Mouse (Mus musculus) midbrain, embryonic 16.5 days (tissue): Measurements from ENCODE around the gene Ankrd13a. TPM values are rescaled to one million over a fixed set of nuclear protein-coding genes. Genes with fewer than 3 reads are reported as not detected.

Source experiments
- ATAC-seq: fragments of 200-750 bp; cut with Nextera tagmentation; 2 replicates; pipeline ENCODE4 v1.8.0; 2017; ENCODE audit warnings: moderate TSS enrichment
- H3K27ac ChIP-seq: fragments of 300-500 bp; sonication (generic); 2 replicates; pipeline ENCODE4 v1.5.1; 2014; ENCODE audit warnings: mild to moderate bottlenecking, low read length, mixed read lengths
- H3K27me3 ChIP-seq: fragments of 300-500 bp; sonication (generic); 2 replicates; pipeline ENCODE4 v1.6.1; 2014; ENCODE audit warnings: low read depth, low read length, mixed read lengths; ENCODE audit not compliant: control insufficient read depth, insufficient read depth
- H3K36me3 ChIP-seq: fragments of 300-500 bp; sonication (generic); 2 replicates; pipeline ENCODE4 v1.6.1; 2014; ENCODE audit warnings: mild to moderate bottlenecking, low read length, moderate library complexity, mixed read lengths; ENCODE audit not compliant: control insufficient read depth, insufficient read depth
- H3K4me1 ChIP-seq: fragments of 300-500 bp; sonication (generic); 2 replicates; pipeline ENCODE4 v1.6.1; 2014; ENCODE audit warnings: mild to moderate bottlenecking, low read length, mixed read lengths; ENCODE audit not compliant: control insufficient read depth, insufficient read depth
- H3K4me2 ChIP-seq: fragments of 300-500 bp; sonication (generic); 2 replicates; pipeline ENCODE4 v1.6.1; 2014; ENCODE audit warnings: mild to moderate bottlenecking, low read length, mixed read lengths
- H3K4me3 ChIP-seq: fragments of 300-500 bp; sonication (generic); 2 replicates; pipeline ENCODE4 v1.5.1; 2014; ENCODE audit warnings: low read depth, mild to moderate bottlenecking, low read length, moderate library complexity, mixed read lengths
- H3K9ac ChIP-seq: fragments of 300-500 bp; sonication (generic); 2 replicates; pipeline ENCODE4 v1.6.1; 2014; ENCODE audit warnings: low read depth, low read length, mixed read lengths
- H3K9me3 ChIP-seq: fragments of 300-500 bp; sonication (generic); replicated peaks from 2 replicates; pipeline ENCODE4 v1.6.1; 2014; ENCODE audit warnings: mild to moderate bottlenecking, low read length, mixed read lengths; ENCODE audit not compliant: control insufficient read depth, poor library complexity, severe bottlenecking
- WGBS: fragments of 180-500 bp; shearing (Covaris S2); extraction: QIAGEN DNeasy Blood & Tissue Kit; methylation state at CpG from one replicate; pipeline ENCODE4 v1.1.7; 2014; 5-methylcytosine and 5-hydroxymethylcytosine counted together
- polyA plus RNA-seq: library from polyadenylated mRNA; unstranded; fragments of >200 nt; fragmentation: Nextera tagmentation; extraction: Ambion mirVana; gene quantifications from 2 replicates; pipeline ENCODE4 v1.2.1, GENCODE M21; 2015

The Ankrd13a gene
- polyA plus RNA-seq, 1 experiment from 2014 or later, result 24.3 TPM

DNA sequence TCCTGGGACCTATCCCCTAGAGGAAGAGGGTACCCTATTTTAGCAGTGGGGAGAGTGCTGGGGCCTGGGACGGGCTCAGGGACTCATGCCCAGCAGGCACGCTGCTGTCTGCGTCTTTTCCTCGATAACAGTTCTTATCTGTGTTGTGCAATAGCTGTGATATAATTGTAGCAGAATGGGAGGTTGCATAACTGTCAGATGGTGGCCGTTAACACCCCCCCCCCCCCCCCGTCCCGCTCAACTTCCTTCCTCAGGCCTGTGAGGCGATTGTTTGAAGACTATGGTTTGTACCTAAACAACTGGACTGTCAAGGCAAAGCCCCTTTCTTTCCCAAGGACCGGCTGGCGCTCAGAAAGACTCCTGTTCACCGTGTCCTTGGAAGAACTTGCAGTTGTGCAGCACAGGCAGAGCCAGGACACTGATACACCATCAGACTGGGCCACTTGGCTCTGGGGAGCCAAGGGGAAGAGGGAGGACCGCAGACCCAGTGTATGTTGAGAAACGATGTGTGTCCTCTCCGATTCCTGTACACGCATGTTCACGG is 10.2 kb downstream of the Ankrd13a start:
- H3K27ac ChIP-seq, result no peak overlapping the region
- no peak overlapping the region for H3K9ac ChIP-seq
- H3K4me3 ChIP-seq, result no peak overlapping the region
- H3K9me3 ChIP-seq, result no peaks in the 10 kb centered on the region
- H3K4me2 ChIP-seq, result no peak overlapping the region
- WGBS, result 79% methylated on average over 16 of the region's 16 CpGs
- peaks cover 21% of the 10 kb centered on the region for H3K36me3 ChIP-seq
- H3K4me1 ChIP-seq, result peaks cover 2% of the 10 kb centered on the region; the same call in 1 of the 2 replicates
- no peaks in the 10 kb centered on the region for H3K27me3 ChIP-seq
- ATAC-seq, result no peak

DNA sequence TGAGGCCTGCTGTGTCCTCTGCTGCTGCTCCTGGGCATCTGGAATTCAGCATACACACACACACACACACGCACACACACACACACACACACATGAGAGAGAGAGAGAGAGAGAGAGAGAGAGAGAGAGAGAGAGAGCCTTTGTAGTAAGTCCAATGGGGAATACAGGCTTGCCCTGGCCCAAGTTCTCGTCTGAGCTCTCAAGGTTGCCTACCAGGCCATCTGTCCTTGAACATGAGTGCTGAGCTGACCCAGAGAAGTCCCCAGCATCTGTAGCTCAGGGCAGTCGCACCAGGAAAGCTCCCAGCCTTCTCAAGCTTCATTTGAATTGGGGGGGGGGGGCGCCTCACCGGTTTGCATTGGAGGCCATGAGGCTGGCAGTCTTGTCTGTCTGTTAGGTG is 10.7 kb downstream of the Ankrd13a start:
- Histone ChIP-seq H3K9ac (no peak overlapping the region), H3K4me1 (peaks cover 2% of the 10 kb centered on the region; the same call in 1 of the 2 replicates), H3K27ac (no peak overlapping the region), H3K9me3 (no peaks in the 10 kb centered on the region), H3K36me3 (peaks cover 21% of the 10 kb centered on the region), H3K4me3 (no peak overlapping the region), H3K27me3 (no peaks in the 10 kb centered on the region), H3K4me2 (no peak overlapping the region)
- no peak for ATAC-seq
- WGBS, result 67% methylated on average over 5 of the region's 5 CpGs

DNA sequence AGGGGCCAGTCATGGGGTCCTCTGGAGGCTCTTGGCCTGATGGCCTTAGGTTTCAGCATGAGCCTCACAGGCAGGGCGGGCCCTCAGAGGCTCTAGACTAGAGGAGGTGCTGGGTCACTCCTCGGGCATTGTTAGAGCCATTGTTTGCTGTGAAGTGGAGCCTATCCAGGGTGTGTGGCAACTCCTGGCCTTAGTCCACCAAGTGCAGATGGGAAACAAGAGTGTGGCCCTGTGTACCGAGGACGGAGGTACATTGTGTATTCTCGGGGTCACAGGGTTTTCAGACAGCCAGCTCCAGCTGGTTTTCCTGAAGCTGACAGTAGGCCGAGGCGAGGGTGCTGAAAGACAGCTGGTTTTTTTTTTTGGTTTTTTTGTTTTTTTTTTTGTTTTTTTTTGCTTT is 18.8 kb downstream of the Ankrd13a start:
- Histone ChIP-seq H3K9ac (no peak overlapping the region), H3K4me1 (peaks cover 12% of the 10 kb centered on the region; the same call in 1 of the 2 replicates), H3K27me3 (no peaks in the 10 kb centered on the region), H3K4me3 (no peak overlapping the region), H3K9me3 (no peaks in the 10 kb centered on the region), H3K4me2 (no peak overlapping the region), H3K36me3 (peaks cover 27% of the 10 kb centered on the region), H3K27ac (no peak overlapping the region)
- 63% methylated on average over 7 of the region's 7 CpGs for WGBS
- no peak for ATAC-seq

DNA sequence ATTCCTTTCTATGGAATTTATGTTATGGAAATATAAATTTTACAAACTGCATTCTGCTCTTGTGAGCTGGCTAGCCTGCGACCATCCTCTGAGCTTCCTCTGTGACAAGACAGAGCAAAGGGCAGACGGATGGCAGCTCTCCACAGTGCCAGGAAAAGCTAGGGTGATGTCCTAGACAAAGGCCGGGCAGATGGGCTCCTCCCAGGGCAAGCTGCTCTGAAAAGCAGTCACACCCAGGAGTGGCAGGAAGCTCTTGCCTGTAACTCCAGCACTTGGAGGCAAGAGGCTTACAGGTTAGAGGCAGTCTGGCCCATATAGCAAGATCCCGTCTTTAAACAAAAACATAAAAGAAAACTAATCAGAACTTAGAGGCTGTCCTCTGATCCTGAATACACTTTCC is 20.1 kb downstream of the Ankrd13a start:
- ATAC-seq, result no peak
- Histone ChIP-seq H3K9ac (no peak overlapping the region), H3K4me1 (peaks cover 12% of the 10 kb centered on the region; the same call in 1 of the 2 replicates), H3K27ac (no peak overlapping the region), H3K4me2 (no peak overlapping the region), H3K9me3 (no peaks in the 10 kb centered on the region), H3K4me3 (no peak overlapping the region), H3K27me3 (no peaks in the 10 kb centered on the region), H3K36me3 (peaks cover 28% of the 10 kb centered on the region)
- 70% methylated on average over 4 of the region's 4 CpGs for WGBS

- Histone ChIP-seq H3K9ac (peak overlapping the region; percentile 5; the same call in 1 of the 2 replicates), H3K4me3 (no peak overlapping the region), H3K27me3 (no peaks in the 10 kb centered on the region), H3K27ac (no peak overlapping the region), H3K4me1 (peaks cover 12% of the 10 kb centered on the region; the same call in 1 of the 2 replicates), H3K9me3 (no peaks in the 10 kb centered on the region), H3K4me2 (no peak overlapping the region), H3K36me3 (peaks cover 28% of the 10 kb centered on the region)
- ATAC-seq, result no peak
- WGBS, result 40% methylated on average over 9 of the region's 9 CpGs
These were observed 20.8 kb downstream of the Ankrd13a start for GRCm38 (mm10) chr5:114795231-114795630.

DNA sequence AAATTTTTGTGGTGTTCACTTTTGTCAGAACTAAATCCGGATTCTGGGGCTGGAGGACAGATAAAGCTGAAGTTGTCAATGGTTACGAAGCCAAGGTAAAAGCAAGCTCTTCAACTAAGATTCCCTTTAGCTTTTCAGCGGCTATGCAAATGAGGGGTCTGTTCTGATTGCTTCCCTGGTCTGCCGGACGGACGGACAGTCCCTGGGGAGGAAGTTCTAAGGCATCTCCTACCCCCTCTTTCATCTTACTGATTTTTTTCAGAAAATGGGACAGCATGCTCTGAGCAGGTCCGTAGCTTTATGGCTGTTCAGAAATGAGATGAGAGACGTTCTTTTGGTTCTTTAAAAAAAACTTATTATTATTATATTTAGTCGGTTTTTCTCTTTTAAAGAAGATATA is 21.2 kb downstream of the Ankrd13a start:
- H3K36me3 ChIP-seq, result peaks cover 30% of the 10 kb centered on the region
- peaks cover 12% of the 10 kb centered on the region; the same call in 1 of the 2 replicates for H3K4me1 ChIP-seq
- H3K4me3 ChIP-seq, result no peak overlapping the region
- H3K27me3 ChIP-seq, result no peaks in the 10 kb centered on the region
- H3K9me3 ChIP-seq, result no peaks in the 10 kb centered on the region
- ATAC-seq, result no peak
- WGBS, result 46% methylated on average over 9 of the region's 9 CpGs
- H3K4me2 ChIP-seq, result no peak overlapping the region
- no peak overlapping the region for H3K27ac ChIP-seq
- H3K9ac ChIP-seq, result no peak overlapping the region

DNA sequence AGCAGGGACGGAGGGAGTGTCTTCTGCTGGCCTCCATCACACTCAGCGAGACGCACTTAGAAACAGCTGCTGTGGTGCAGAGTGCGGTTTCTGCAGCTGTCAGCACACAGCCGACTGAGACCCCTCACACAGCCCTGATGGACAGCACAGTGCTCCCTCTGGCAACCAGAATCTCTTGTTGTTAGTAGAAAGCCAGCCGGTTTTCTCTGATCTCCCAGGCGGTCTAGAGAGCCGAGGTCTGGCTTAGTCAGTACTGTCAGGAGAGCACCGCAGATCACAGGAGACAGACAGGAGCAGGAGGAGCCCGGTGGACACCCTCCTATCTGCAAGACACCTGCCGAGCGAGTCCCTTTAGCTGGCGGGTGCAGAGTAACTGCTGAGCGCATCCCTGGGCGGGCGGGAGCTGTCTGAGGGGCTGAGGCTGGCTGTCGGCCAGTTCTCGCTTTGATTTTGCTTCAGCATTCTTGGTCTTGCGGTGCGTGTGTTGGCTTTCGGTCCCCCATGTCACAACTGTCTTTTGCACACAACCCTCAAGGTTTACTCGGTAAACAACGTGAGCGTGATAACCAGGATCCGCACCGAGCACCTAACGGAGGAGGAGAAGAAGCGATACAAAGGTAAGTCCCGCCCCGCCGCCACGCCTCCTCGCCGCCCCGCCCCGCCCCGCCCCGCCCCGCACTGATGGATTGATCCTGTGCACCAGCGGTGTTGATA is 22.0 kb downstream of the Ankrd13a start:
- 4% methylated on average over 40 of the region's 40 CpGs for whole genome bisulfite sequencing
- H3K9ac ChIP-seq, result peak overlapping the region; percentile 18; the same call in 1 of the 2 replicates
- peak overlapping the region; percentile 19 for H3K27ac ChIP-seq
- H3K4me2 ChIP-seq, result peak overlapping the region; percentile 52
- H3K4me3 ChIP-seq, result peak overlapping the region; percentile 18
- H3K27me3 ChIP-seq, result no peaks in the 10 kb centered on the region
- ATAC-seq, result peak; percentile 68; the same call in 1 of the 2 replicates
- H3K36me3 ChIP-seq, result peaks cover 26% of the 10 kb centered on the region
- H3K9me3 ChIP-seq, result no peaks in the 10 kb centered on the region
- H3K4me1 ChIP-seq, result peaks cover 12% of the 10 kb centered on the region; the same call in 1 of the 2 replicates

DNA sequence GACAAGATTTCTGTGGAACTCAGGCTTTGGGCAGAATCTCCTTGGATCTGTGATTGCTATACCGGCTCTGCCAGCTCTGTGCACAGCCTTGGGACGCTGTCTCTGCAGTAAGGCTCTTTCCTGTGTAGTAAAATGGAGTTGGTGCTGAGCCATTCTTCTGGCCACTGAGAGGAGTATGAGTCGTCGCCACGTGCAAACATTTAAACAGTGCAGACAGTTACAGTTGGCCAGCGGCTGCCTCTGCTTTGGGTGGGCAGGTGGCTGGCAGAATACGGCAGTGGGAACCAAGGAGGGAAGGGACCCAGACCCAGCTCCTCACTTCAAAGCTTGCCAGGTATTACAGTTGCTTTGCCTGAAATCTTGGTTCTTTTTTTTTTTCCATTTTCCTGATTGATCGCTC is 22.8 kb downstream of the Ankrd13a start:
- Histone ChIP-seq H3K9me3 (no peaks in the 10 kb centered on the region), H3K9ac (no peak overlapping the region), H3K27ac (no peak overlapping the region), H3K4me1 (peaks cover 12% of the 10 kb centered on the region; the same call in 1 of the 2 replicates), H3K4me2 (no peak overlapping the region), H3K4me3 (no peak overlapping the region), H3K36me3 (peaks cover 22% of the 10 kb centered on the region; the same call in 1 of the 2 replicates), H3K27me3 (no peaks in the 10 kb centered on the region)
- 87% methylated on average over 8 of the region's 8 CpGs for WGBS
- no peak for ATAC-seq

- WGBS, result 87% methylated on average over 11 of the region's 11 CpGs
- H3K9me3 ChIP-seq, result no peaks in the 10 kb centered on the region
- no peak overlapping the region for H3K4me2 ChIP-seq
- no peak overlapping the region for H3K4me3 ChIP-seq
- ATAC-seq, result no peak
- H3K9ac ChIP-seq, result no peak overlapping the region
- peaks cover 12% of the 10 kb centered on the region; the same call in 1 of the 2 replicates for H3K4me1 ChIP-seq
- H3K27ac ChIP-seq, result no peak overlapping the region
- H3K36me3 ChIP-seq, result peaks cover 32% of the 10 kb centered on the region
- H3K27me3 ChIP-seq, result no peaks in the 10 kb centered on the region
These were observed 25.4 kb downstream of the Ankrd13a start for GRCm38 (mm10) chr5:114799848-114800247.
